Mouse (Mus musculus): ENCODE measurements at regions not wholly inside any gene's neighbourhood (a gene's known extent, or its start where the extent isn't known, plus 50 kb on each side); places are given as distances from the start of the nearest gene placed in this dataset.

- H3K27ac ChIP-seq: no peak overlapping the region
- intact Hi-C loops (cut with DNase I): no loop called here
Measured at GRCm38 (mm10) chr13:32518611-32519344, 180.2 kb upstream of the Gmds start.

GRCm38 (mm10) chr13:32517514-32517913 is 179.0 kb upstream of the Gmds start:
- TF ChIP-seq CTCF (IDR thresholded peaks at IDR 0.05): no peak
- intact Hi-C loops (cut with DNase I): no loop called here
- DNase-seq: no peak
- Histone ChIP-seq H3K27ac (no peak overlapping the region), H3K4me3 (no peak overlapping the region)

More at GRCm38 (mm10) chr13:32518611-32519344, 180.2 kb upstream of the Gmds start:
- no peak overlapping the region for H3K4me3 ChIP-seq
- TF ChIP-seq CTCF (IDR thresholded peaks at IDR 0.05): no peak
- no peak for DNase-seq

- TF ChIP-seq CTCF (IDR thresholded peaks at IDR 0.05): no peak
- intact Hi-C loops (cut with DNase I): no loop called here
- peak; percentile 47 for DNase-seq
- no peak overlapping the region for H3K27ac ChIP-seq
- no peak overlapping the region for H3K4me3 ChIP-seq
Measured at GRCm38 (mm10) chr13:32509231-32510023, 170.9 kb upstream of the Gmds start.

DNA sequence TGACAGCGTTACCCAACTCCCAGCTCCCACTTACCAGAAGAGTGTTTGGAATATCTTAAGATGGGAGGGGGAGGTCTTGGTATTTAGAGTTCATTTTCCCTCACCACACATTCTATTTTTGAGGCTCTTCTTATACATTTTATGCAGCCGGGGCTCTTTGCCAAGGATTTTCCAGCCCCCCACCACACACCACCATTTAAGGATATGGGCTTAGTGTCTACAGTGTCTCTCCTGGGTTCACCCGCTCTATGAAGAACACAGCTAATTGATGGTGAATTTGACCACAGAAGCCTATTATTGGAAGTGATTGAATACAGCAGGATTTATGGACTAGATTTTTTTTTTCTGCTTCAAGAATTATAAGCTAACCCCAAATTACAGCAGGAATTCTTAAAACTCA is 169.9 kb upstream of the Gmds start:
- H3K27ac ChIP-seq: no peak overlapping the region
- intact Hi-C loops (cut with DNase I): no loop called here
- H3K4me3 ChIP-seq: no peak overlapping the region
- TF ChIP-seq CTCF (IDR thresholded peaks at IDR 0.05): no peak
- DNase-seq: no peak

- no peak overlapping the region for H3K4me3 ChIP-seq
- DNase-seq: no peak
- TF ChIP-seq CTCF (IDR thresholded peaks at IDR 0.05): no peak
- no peak overlapping the region for H3K27ac ChIP-seq
- intact Hi-C loops (cut with DNase I): no loop called here
Measured at GRCm38 (mm10) chr13:32507825-32508224, 169.3 kb upstream of the Gmds start.

- intact Hi-C loops (cut with DNase I): no loop called here
- H3K27ac ChIP-seq: no peak overlapping the region
- TF ChIP-seq CTCF (IDR thresholded peaks at IDR 0.05): no peak
- DNase-seq: no peak
- H3K4me3 ChIP-seq: no peak overlapping the region
Measured at GRCm38 (mm10) chr13:32498205-32498790, 159.8 kb upstream of the Gmds start.

DNA sequence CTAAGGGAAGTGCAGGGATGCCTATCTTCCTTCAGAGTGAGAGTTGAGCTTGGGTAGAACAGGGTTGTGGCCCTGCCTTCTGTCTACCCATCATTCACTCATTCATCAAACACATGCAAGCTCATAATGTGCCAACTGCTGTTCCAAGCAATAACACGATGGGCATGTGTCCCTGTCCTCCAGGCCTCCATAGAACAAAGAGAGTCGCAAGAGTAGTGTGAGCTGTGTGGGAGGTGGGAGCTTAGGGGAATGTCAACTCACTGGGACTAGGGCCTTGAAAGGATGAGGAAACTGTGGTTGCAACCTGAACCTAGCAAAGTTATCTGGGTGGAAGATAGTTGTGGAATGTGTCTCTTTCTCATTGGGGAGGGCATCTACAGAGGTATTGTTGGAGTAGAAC is 157.7 kb upstream of the Gmds start:
- no peak for DNase-seq
- H3K27ac ChIP-seq: no peak overlapping the region
- H3K4me3 ChIP-seq: no peak overlapping the region
- intact Hi-C loops (cut with DNase I): no loop called here
- no peak for TF ChIP-seq CTCF (IDR thresholded peaks at IDR 0.05)

- peak; percentile 28 for DNase-seq
- intact Hi-C loops (cut with DNase I): no loop called here
- Histone ChIP-seq H3K27ac (peak overlapping the region; percentile 41; the same call in 1 of the 2 replicates), H3K4me3 (no peak overlapping the region)
- TF ChIP-seq CTCF (IDR thresholded peaks at IDR 0.05): no peak
Measured at GRCm38 (mm10) chr13:32495063-32495462, 156.5 kb upstream of the Gmds start.

GRCm38 (mm10) chr13:32493806-32494205 is 155.3 kb upstream of the Gmds start:
- TF ChIP-seq CTCF (IDR thresholded peaks at IDR 0.05): no peak
- DNase-seq: no peak
- H3K4me3 ChIP-seq: peak overlapping the region; percentile 58
- no peak overlapping the region for H3K27ac ChIP-seq
- intact Hi-C loops (cut with DNase I): loop anchor here (2.0 to 5.0 kb wide), 5 partner anchors 83 to 692 kb away; no protein-coding TSS in a partner anchor

DNA sequence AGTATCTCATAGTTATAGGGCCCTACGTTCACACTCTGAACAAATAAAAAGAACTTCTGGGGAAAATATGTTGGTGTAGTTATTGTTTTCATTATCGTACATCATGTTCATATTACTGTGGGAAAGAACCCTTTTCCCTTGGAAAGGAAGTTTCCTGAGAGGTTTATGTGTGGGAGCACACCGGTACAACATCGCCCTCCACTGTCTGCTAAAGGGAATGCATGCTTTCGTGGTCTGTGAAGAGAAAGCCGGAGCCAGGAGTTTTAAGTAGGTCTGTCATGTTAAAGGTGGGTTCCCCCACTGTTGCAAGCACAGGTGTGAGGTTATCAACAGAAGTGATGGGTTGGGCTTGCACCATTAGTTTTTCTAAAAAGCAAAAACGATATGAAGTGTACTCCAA is 154.8 kb upstream of the Gmds start:
- intact Hi-C loops (cut with DNase I): loop anchor here (2.0 to 5.0 kb wide), 5 partner anchors 83 to 691 kb away; no protein-coding TSS in a partner anchor
- Histone ChIP-seq H3K4me3 (peak overlapping the region; percentile 58), H3K27ac (peak overlapping the region; percentile 62)
- DNase-seq: peak; percentile 72
- TF ChIP-seq CTCF (IDR thresholded peaks at IDR 0.05): peak; percentile 92

- intact Hi-C loops (cut with DNase I): loop anchor here (2.0 to 5.0 kb wide), 5 partner anchors 82 to 690 kb away; no protein-coding TSS in a partner anchor
- peak overlapping the region; percentile 58 for H3K4me3 ChIP-seq
- DNase-seq: no peak
- TF ChIP-seq CTCF (IDR thresholded peaks at IDR 0.05): no peak
- peak overlapping the region; percentile 62 for H3K27ac ChIP-seq
Measured at GRCm38 (mm10) chr13:32492566-32492965, 154.0 kb upstream of the Gmds start.

- H3K4me3 ChIP-seq: no peak overlapping the region
- TF ChIP-seq CTCF (IDR thresholded peaks at IDR 0.05): no peak
- DNase-seq: no peak
- H3K27ac ChIP-seq: no peak overlapping the region; the same call in 1 of the 2 replicates
- intact Hi-C loops (cut with DNase I): no loop called here
Measured at GRCm38 (mm10) chr13:32481444-32482058, 143.0 kb upstream of the Gmds start.

All from gastrocnemius, adult 2 months (tissue).